Mouse (Mus musculus): ENCODE measurements around the gene Hist1h2ac.

Gene Hist1h2ac

GRCm38 (mm10) chr13:23700786-23701520, 17.2 kb upstream of the Hist1h2ac start:
- peak; percentile 88 for DNase-seq (ENCODE audit: low read depth, low spot score)

GRCm38 (mm10) chr13:23699767-23700166, 16.0 kb upstream of the Hist1h2ac start:
- DNase-seq (ENCODE audit: low read depth, low spot score): no peak

GRCm38 (mm10) chr13:23698996-23699395, 15.2 kb upstream of the Hist1h2ac start:
- DNase-seq (ENCODE audit: low read depth, low spot score): no peak

GRCm38 (mm10) chr13:23698300-23698693, 14.5 kb upstream of the Hist1h2ac start, which contains the start of gene Hist1h4c:
Hist1h4c (minus strand) TSS chr13:23698454.
- peak; percentile 98 for DNase-seq (ENCODE audit: low read depth, low spot score)

- DNase-seq (ENCODE audit: low read depth, low spot score): peak; percentile 84
These were observed 13.9 kb upstream of the Hist1h2ac start for GRCm38 (mm10) chr13:23697491-23698299.

- peak; percentile 70 for DNase-seq (ENCODE audit: low read depth, low spot score)
These were observed 12.3 kb upstream of the Hist1h2ac start for GRCm38 (mm10) chr13:23696061-23696474.

GRCm38 (mm10) chr13:23695514-23695913, 11.8 kb upstream of the Hist1h2ac start, which contains the start of gene Hist1h1t:
Hist1h1t (plus strand) TSS chr13:23695814.
- DNase-seq (ENCODE audit: low read depth, low spot score): no peak

- DNase-seq (ENCODE audit: low read depth, low spot score): no peak
These were observed 11.2 kb upstream of the Hist1h2ac start for GRCm38 (mm10) chr13:23694956-23695355.

GRCm38 (mm10) chr13:23693856-23694440, 10.2 kb upstream of the Hist1h2ac start:
- DNase-seq (ENCODE audit: low read depth, low spot score): no peak

GRCm38 (mm10) chr13:23689459-23689858, 5.7 kb upstream of the Hist1h2ac start:
- DNase-seq (ENCODE audit: low read depth, low spot score): no peak

GRCm38 (mm10) chr13:23688956-23689355, 5.2 kb upstream of the Hist1h2ac start:
- DNase-seq (ENCODE audit: low read depth, low spot score): no peak

GRCm38 (mm10) chr13:23687907-23688306, 4.2 kb upstream of the Hist1h2ac start:
- DNase-seq (ENCODE audit: low read depth, low spot score): no peak

- DNase-seq (ENCODE audit: low read depth, low spot score): no peak
These were observed 3.4 kb upstream of the Hist1h2ac start for GRCm38 (mm10) chr13:23687181-23687580.

- no peak for DNase-seq (ENCODE audit: low read depth, low spot score)
These were observed 2.2 kb upstream of the Hist1h2ac start for GRCm38 (mm10) chr13:23685966-23686365.

- peak; percentile 50 for DNase-seq (ENCODE audit: low read depth, low spot score)
These were observed 1.5 kb upstream of the Hist1h2ac start for GRCm38 (mm10) chr13:23685121-23685861.

GRCm38 (mm10) chr13:23684295-23684945, 672 bp upstream of the Hist1h2ac start:
- peak; percentile 92 for DNase-seq (ENCODE audit: low read depth, low spot score)

- DNase-seq (ENCODE audit: low read depth, low spot score): peak; percentile 51
These were observed 597 bp downstream of the Hist1h2ac start for GRCm38 (mm10) chr13:23682947-23683754.

- DNase-seq (ENCODE audit: low read depth, low spot score): peak; percentile 23
These were observed 1.2 kb downstream of the Hist1h2ac start for GRCm38 (mm10) chr13:23682623-23682946.

GRCm38 (mm10) chr13:23681990-23682582, 1.7 kb downstream of the Hist1h2ac start:
- DNase-seq (ENCODE audit: low read depth, low spot score): no peak

GRCm38 (mm10) chr13:23662536-23662935, 21.2 kb downstream of the Hist1h2ac start:
- DNase-seq (ENCODE audit: low read depth, low spot score): peak; percentile 88

All from R1 (cell line).